Mouse (Mus musculus) spleen, postnatal 14 days (tissue): ENCODE data around the gene Tcirg1.

Experiments used
- DNase-seq, 2 experiments: peaks; one replicate each; pipeline ENCODE4 v3.0.0; 2021 to 2022; ENCODE audit warnings: low spot score in 2 of 2

The Tcirg1 gene

GRCm38 (mm10) chr19:3898952-3899351 is 8.0 kb downstream of the Tcirg1 start:
- no peak for DNase-seq

GRCm38 (mm10) chr19:3897557-3897956 is 9.4 kb downstream of the Tcirg1 start:
- no peak for DNase-seq

GRCm38 (mm10) chr19:3896208-3896607 is 10.7 kb downstream of the Tcirg1 start:
- DNase-seq: no peak

- DNase-seq: no peak
These were observed 11.7 kb downstream of the Tcirg1 start for GRCm38 (mm10) chr19:3895171-3895631.

- no peak for DNase-seq
These were observed 12.6 kb downstream of the Tcirg1 start for GRCm38 (mm10) chr19:3894294-3894693.

- DNase-seq: no peak
These were observed 13.3 kb downstream of the Tcirg1 start for GRCm38 (mm10) chr19:3893545-3894116.

GRCm38 (mm10) chr19:3890181-3890580 is 16.8 kb downstream of the Tcirg1 start:
- DNase-seq: peak in 1 of 2 experiments; percentile 43

GRCm38 (mm10) chr19:3889096-3889495 is 17.8 kb downstream of the Tcirg1 start:
- DNase-seq: no peak

- DNase-seq: no peak
These were observed 22.5 kb downstream of the Tcirg1 start for GRCm38 (mm10) chr19:3884325-3884990.

- DNase-seq: no peak
These were observed 24.7 kb downstream of the Tcirg1 start for GRCm38 (mm10) chr19:3882214-3882613.

- no peak for DNase-seq
These were observed 26.7 kb downstream of the Tcirg1 start for GRCm38 (mm10) chr19:3880054-3880848.

- no peak for DNase-seq
These were observed 31.9 kb downstream of the Tcirg1 start for GRCm38 (mm10) chr19:3875045-3875444.

GRCm38 (mm10) chr19:3872373-3872772 is 34.6 kb downstream of the Tcirg1 start:
- no peak for DNase-seq

- DNase-seq: no peak
These were observed 35.5 kb downstream of the Tcirg1 start for GRCm38 (mm10) chr19:3871468-3871867.

- no peak for DNase-seq
These were observed 38.6 kb downstream of the Tcirg1 start for GRCm38 (mm10) chr19:3868290-3868689.

- DNase-seq: no peak
These were observed 42.0 kb downstream of the Tcirg1 start for GRCm38 (mm10) chr19:3864960-3865359.

- no peak for DNase-seq
These were observed 44.2 kb downstream of the Tcirg1 start for GRCm38 (mm10) chr19:3862713-3863112.

GRCm38 (mm10) chr19:3857220-3857619 is 49.7 kb downstream of the Tcirg1 start:
- no peak for DNase-seq

- DNase-seq: no peak
These were observed 51.3 kb downstream of the Tcirg1 start for GRCm38 (mm10) chr19:3855601-3856000.

- DNase-seq: no peak
These were observed 51.8 kb downstream of the Tcirg1 start for GRCm38 (mm10) chr19:3855091-3855490.

- DNase-seq: no peak
These were observed 53.0 kb downstream of the Tcirg1 start for GRCm38 (mm10) chr19:3853891-3854290.

GRCm38 (mm10) chr19:3853121-3853520 is 53.8 kb downstream of the Tcirg1 start:
- no peak for DNase-seq
